Mouse (Mus musculus): ENCODE measurements around the gene Lmo4. TPM values are rescaled to one million over a fixed set of nuclear protein-coding genes. Genes with fewer than 3 reads are reported as not detected.

Gene Lmo4
- polyA plus RNA-seq, 1 experiment from 2014 or later, result 75.9 TPM

DNA sequence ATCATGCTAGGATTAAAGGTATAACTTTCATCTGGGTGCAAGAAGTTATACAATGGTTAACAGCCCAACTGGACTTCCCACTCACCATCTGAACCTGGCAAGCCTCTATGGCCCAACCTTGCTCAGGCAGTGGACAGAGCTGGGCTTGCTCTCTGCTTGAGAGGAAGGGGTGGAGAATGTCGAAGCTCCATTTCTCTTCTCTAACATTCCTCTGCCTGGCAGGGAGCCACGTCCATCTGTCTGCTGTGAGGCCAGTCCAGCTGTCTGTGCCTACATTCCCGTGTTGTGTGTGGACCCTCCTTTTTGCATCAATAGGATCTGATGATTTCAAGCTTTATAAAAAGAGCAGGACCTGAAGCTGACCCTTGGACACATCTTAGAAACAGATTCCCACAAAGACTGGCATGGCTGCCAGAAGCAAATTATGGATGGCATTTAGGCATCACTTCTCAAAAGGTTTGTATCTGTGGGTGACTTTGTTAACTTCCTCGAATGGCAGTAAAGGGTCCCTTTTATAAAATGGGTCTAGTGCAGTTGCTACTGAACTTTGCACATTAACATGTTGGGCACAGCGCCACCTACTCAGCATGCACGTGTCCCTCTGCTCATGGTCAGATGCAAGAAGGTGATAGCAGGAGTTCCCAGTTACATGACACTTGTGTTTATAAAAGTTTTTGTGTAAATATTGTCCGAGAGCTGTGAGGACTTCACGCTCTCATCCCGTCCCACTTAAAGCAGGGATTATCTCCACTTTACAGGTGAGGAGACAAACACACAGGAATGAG lies 20.6 kb upstream of the Lmo4 start:
- 70% methylated on average over 9 of the region's 9 CpGs for whole genome bisulfite sequencing
- Histone ChIP-seq H3K4me1 (no peaks in the 10 kb centered on the region), H3K9me3 (no peaks in the 10 kb centered on the region), H3K4me3 (no peak overlapping the region), H3K9ac (no peak overlapping the region), H3K36me3 (replicated peaks) (no peaks in the 10 kb centered on the region), H3K27me3 (replicated peaks) (no peaks in the 10 kb centered on the region), H3K27ac (no peak overlapping the region), H3K4me2 (no peak overlapping the region)
- no peak for ATAC-seq (replicated peaks)

DNA sequence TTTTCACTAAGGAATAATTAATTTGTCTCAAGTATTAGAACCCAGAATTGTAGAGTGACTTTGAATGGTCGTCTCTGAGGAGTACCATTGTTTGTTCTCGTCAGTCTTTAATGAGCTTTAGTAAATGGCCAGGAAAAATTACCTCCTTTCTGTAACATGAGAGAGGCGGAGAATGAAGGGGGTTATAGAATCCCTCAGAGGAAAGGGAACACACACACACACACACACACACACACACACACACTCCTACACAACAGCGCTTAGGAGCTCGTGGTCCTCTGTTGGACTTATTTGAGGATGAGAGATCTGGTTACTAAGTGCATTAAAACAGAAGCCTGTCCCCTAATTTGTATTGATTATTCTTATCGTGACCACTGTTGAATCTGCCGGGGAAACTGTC lies 19.6 kb upstream of the Lmo4 start:
- no peaks in the 10 kb centered on the region for H3K9me3 ChIP-seq
- H3K36me3 ChIP-seq (replicated peaks), result no peaks in the 10 kb centered on the region
- H3K27ac ChIP-seq, result no peak overlapping the region
- no peak overlapping the region for H3K4me2 ChIP-seq
- no peak for ATAC-seq (replicated peaks)
- WGBS, result 54% methylated on average over 7 of the region's 7 CpGs
- H3K27me3 ChIP-seq (replicated peaks), result no peaks in the 10 kb centered on the region
- no peak overlapping the region for H3K4me3 ChIP-seq
- H3K9ac ChIP-seq, result no peak overlapping the region
- no peaks in the 10 kb centered on the region for H3K4me1 ChIP-seq

DNA sequence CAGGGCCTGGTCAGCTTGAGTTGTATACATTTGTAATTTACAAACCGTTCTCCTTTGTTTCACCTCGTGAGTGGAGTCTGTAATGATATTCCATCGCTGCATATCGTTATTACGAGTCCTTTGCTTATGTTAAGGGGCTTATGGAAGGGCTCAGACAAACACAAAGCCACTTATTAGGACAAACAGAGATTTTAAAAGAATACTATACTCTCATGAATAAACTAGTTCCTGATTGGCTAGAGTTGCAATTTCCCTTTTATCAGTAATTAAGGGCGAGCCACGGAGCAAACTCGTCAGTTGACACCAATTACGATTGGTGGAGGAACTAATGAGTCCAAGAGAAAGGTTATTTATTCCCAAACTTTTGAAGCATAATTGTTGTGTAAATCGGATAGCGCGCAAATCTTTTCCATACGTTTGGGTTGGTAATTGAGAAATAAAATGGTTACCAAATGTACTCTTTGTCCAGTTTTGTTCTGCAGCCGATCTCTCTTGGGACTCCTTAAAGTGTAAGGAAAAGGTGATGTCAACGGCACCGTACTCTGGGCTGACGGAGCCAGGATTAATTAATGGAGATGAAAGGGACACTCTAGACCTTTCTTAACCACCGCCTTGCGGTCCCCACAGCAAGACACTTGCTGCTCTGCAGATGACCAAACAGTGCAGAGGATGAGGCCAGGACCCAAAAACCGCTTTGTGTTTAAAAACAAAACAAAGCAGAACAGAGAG lies 18.5 kb upstream of the Lmo4 start:
- H3K4me3 ChIP-seq, result no peak overlapping the region
- H3K27me3 ChIP-seq (replicated peaks), result no peaks in the 10 kb centered on the region
- H3K4me1 ChIP-seq, result no peaks in the 10 kb centered on the region
- no peak for ATAC-seq (replicated peaks)
- H3K27ac ChIP-seq, result no peak overlapping the region
- H3K9me3 ChIP-seq, result no peaks in the 10 kb centered on the region
- no peaks in the 10 kb centered on the region for H3K36me3 ChIP-seq (replicated peaks)
- WGBS, result 65% methylated on average over 20 of the region's 20 CpGs
- no peak overlapping the region for H3K4me2 ChIP-seq
- H3K9ac ChIP-seq, result no peak overlapping the region

DNA sequence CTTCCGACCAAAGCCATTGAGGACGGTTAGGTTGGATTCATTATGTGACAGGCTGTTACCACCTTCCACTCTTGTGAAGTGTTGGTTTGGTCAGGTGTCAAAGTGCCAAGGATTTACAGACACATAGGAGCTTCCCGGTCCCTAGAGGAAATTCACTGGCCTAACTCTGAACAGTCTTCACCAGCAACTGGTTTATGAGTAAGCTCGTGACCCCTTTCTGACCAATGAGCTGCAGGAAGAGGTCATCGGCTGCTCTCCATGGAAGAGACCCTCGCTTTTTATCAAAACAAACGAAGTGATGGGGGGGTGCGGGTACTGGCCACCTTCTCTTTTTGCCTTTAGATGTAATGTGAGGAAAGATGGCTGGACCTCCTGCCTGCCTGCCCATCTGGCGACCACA lies 17.4 kb upstream of the Lmo4 start:
- Histone ChIP-seq H3K4me3 (no peak overlapping the region), H3K27ac (no peak overlapping the region), H3K27me3 (replicated peaks) (no peaks in the 10 kb centered on the region), H3K4me1 (no peaks in the 10 kb centered on the region), H3K4me2 (no peak overlapping the region), H3K9ac (no peak overlapping the region), H3K36me3 (replicated peaks) (no peaks in the 10 kb centered on the region), H3K9me3 (no peaks in the 10 kb centered on the region)
- 84% methylated on average over 9 of the region's 9 CpGs for WGBS
- ATAC-seq (replicated peaks), result no peak

DNA sequence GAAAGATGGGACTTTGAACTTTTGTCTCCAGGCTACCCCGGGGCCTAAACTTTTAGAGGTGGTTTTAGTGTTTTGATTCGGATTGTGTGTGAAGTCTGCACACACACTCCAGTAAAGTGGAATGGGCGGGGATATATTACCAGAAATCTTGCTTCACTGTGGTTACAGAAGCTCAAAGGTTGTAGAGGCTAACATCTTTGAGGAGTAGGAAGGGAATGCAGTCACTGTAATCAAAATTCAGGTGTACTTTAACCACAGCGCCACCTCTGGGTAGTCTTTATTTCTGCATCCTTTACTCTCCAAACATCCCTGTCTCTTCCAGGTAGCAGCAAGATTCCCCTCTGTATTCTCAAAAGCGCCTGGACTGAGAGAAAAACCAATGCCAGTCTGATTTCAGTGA lies 2.5 kb upstream of the Lmo4 start:
- Histone ChIP-seq H3K4me3 (no peak overlapping the region), H3K36me3 (replicated peaks) (no peaks in the 10 kb centered on the region), H3K27me3 (replicated peaks) (no peaks in the 10 kb centered on the region), H3K9me3 (no peaks in the 10 kb centered on the region), H3K4me1 (peaks cover 14% of the 10 kb centered on the region; the same call in 1 of the 2 replicates), H3K27ac (no peak overlapping the region), H3K9ac (no peak overlapping the region), H3K4me2 (no peak overlapping the region)
- no peak for ATAC-seq (replicated peaks)
- WGBS, result 43% methylated on average over 5 of the region's 5 CpGs

DNA sequence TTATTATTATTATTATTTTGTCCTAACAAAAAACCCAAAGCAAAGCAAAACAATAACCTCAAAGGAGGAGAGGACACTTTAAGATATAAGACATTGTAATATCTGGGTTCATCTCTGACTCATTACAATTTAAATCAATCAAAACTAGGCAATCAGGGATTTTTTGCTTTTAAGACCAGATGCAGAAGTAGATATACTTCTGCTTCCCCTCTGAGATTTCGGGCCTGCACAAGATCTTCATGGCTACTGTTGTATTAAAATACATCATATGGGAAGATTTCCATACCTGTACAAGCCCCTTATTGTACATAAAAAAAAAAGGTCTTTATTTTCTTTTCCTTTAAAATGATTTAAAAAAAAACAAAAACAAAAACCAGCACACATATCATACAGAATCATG lies 1.9 kb upstream of the Lmo4 start:
- no peak overlapping the region for H3K27ac ChIP-seq
- H3K36me3 ChIP-seq (replicated peaks), result no peaks in the 10 kb centered on the region
- H3K27me3 ChIP-seq (replicated peaks), result no peaks in the 10 kb centered on the region
- peaks cover 18% of the 10 kb centered on the region for H3K4me1 ChIP-seq
- no peak overlapping the region for H3K4me2 ChIP-seq
- no peaks in the 10 kb centered on the region for H3K9me3 ChIP-seq
- H3K9ac ChIP-seq, result no peak overlapping the region
- H3K4me3 ChIP-seq, result no peak overlapping the region
- no peak for ATAC-seq (replicated peaks)
- WGBS, result 96% methylated on average over 1 of the region's 1 CpGs

DNA sequence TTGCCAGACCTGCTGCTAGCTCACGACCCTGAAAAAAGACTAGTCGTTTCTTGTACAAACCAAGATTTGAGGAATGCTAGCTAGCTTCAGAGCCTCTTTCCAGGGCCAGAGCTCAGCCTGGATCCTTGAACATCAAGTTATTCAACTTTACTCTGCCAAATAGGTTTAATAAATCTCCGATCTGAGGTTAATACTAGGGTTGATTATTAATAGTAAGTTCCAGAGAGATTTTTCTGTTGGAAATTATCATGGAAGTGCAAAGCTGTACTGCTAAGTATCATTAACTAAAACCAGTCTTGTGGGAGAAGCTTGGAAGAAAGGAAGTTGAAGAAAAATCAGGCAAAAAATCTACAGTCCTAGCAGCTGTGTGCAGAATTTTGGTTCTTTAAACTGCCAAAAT lies 1.2 kb upstream of the Lmo4 start:
- Histone ChIP-seq H3K9me3 (no peaks in the 10 kb centered on the region), H3K27me3 (replicated peaks) (no peaks in the 10 kb centered on the region), H3K27ac (peak overlapping the region; percentile 95), H3K9ac (peak overlapping the region; percentile 87; the same call in 1 of the 2 replicates), H3K4me3 (peak overlapping the region; percentile 81), H3K4me1 (peaks cover 25% of the 10 kb centered on the region), H3K4me2 (peak overlapping the region; percentile 92), H3K36me3 (replicated peaks) (no peaks in the 10 kb centered on the region)
- no peak for ATAC-seq (replicated peaks)
- 20% methylated on average over 3 of the region's 3 CpGs for WGBS

DNA sequence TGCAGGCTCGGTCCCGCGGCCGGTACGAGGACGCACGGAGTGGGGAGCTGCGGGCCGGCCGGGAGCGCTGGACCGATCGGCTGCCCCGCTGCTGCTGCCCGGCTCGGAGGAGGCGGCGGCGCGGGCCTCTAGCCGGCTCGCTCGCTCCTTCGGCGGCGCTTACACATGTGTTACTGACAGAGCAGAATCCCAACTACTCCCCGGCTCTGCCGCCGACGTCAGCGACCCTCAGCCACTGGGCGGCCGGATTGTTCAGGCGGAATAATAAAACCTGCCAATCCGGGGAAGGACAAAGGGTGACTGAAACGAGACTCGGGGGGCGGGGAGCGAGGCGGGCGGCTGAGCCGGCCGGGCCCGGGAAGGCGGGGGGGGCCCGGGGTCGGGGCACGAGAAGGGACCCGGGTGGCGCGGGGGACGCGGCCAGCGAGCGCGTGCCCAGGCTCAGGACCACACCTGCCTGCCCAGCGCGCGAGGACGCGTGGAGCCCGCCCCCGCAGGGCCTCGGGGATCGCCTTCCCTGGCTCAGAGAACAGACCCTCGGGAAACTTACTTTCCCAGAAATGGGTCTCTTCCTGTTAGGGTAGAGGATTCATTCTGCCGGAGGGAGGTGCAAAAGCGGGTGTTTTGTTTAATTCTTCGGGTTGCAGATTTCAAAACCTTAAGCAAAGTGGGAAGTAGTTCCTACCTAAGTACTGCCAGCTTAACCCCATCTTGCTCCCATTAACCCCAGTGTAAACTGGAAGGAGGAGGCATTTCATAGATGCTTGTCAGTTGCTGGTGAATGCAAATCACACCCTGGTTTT lies 532 bp upstream of the Lmo4 start:
- H3K9ac ChIP-seq, result peak overlapping the region; percentile 87
- peak overlapping the region; percentile 81 for H3K4me3 ChIP-seq
- H3K4me2 ChIP-seq, result peak overlapping the region; percentile 92
- WGBS, result under 1% methylated on average over 69 of the region's 69 CpGs
- no peaks in the 10 kb centered on the region for H3K27me3 ChIP-seq (replicated peaks)
- H3K4me1 ChIP-seq, result peaks cover 30% of the 10 kb centered on the region
- peak overlapping the region; percentile 95 for H3K27ac ChIP-seq
- no peaks in the 10 kb centered on the region for H3K36me3 ChIP-seq (replicated peaks)
- peak; percentile 97 for ATAC-seq (replicated peaks)
- no peaks in the 10 kb centered on the region for H3K9me3 ChIP-seq

DNA sequence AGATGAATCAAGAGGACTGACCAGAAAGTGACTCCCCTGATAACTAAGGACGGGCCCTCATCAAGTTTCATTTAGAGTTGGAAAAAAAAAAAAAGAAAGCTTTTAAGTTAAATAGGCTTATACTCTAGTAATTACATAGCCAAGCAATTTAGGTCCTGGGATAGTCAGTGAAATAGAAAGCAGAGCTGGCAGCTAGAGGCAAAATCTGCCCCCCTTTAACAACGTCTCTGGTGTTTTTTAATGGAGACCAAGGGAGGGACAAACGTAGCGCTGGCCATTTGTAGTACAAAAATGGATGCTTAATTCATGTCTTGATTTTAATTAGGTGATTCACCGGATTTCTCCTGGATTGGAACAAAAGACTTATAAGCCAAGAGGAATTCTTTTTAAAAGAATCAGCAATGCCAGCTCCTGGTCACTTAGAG lies 1.0 kb downstream of the Lmo4 start:
- under 1% methylated on average over 5 of the region's 5 CpGs for WGBS
- no peaks in the 10 kb centered on the region for H3K9me3 ChIP-seq
- H3K27ac ChIP-seq, result peak overlapping the region; percentile 95
- no peaks in the 10 kb centered on the region for H3K36me3 ChIP-seq (replicated peaks)
- ATAC-seq (replicated peaks), result no peak
- H3K9ac ChIP-seq, result peak overlapping the region; percentile 87
- peak overlapping the region; percentile 92 for H3K4me2 ChIP-seq
- H3K27me3 ChIP-seq (replicated peaks), result 0 out of 2 replicates have a peak, but pooled peaks cover 3% of the 10 kb centered on the region
- H3K4me1 ChIP-seq, result peaks cover 39% of the 10 kb centered on the region
- H3K4me3 ChIP-seq, result peak overlapping the region; percentile 81

DNA sequence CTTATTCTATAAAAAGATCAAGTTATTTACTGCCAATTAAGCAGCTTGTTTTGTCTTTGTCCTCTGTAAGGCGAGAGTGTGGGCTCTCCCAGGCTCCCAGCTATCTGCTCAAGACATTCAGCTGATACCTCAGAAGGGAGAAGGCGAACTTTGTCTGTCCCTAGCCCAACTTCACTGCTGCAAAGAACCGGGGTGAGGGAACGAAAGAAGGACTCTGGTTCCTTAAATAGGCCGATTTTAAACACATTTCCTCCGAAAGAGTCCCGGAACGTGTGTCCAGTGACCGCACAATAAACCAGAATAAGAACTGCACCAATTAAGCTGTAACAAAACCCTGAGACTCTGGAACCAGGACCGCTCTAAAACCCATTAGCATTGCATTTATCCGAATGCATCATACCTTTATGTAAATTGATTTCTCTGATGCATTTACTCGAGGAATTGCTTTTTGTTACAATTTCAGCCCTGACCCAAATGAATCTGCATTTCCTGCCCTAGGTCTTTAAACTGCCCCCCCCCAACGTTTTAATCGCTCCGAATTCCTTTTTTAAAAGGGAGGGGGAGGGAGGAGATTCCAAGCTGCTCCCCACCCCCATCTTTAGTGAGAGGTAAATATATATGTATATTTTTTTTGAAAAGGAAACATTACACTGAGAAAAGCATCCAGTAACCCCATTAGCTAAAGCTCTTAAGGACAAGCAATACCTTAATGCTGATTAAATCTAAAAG lies 1.6 kb downstream of the Lmo4 start:
- H3K4me3 ChIP-seq, result peak overlapping the region; percentile 81
- peak overlapping the region; percentile 87 for H3K9ac ChIP-seq
- H3K4me1 ChIP-seq, result peaks cover 45% of the 10 kb centered on the region
- H3K9me3 ChIP-seq, result no peaks in the 10 kb centered on the region
- H3K36me3 ChIP-seq (replicated peaks), result no peaks in the 10 kb centered on the region
- peak overlapping the region; percentile 92 for H3K4me2 ChIP-seq
- peak overlapping the region; percentile 95 for H3K27ac ChIP-seq
- WGBS, result under 1% methylated on average over 15 of the region's 15 CpGs
- H3K27me3 ChIP-seq (replicated peaks), result 0 out of 2 replicates have a peak, but pooled peaks cover 3% of the 10 kb centered on the region
- no peak for ATAC-seq (replicated peaks)

DNA sequence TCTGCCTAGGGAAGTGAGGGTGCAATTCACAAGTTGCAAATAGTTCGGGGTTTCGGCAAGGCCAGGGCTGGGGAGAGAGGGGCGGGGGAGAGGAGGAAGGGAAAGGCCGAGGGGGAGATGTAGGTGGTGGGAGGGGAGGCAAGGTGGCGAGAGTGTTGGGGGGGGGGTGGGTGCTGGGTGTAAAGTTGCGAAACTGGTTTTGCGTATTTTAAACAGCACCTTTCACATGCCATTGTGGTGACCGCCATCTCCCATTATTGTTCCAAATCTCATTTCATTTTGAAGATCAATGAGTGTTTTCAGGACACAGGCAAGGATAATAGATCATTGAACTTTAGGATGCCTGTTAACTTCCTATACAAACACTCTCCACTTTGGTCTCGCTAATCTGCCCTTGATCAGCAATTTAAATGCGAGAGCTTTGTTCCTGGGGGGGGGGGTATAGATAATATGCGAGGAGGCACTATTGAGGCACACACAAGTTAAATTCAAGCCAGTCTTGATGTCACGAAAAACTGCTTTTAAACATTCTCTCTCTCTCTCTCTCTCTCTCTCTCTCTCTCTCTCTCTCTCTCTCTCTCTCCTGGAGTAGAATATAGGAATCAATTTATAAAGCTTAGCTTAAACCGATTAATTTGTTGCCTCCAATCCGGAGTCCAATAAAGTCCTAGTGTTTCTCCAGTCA lies 2.3 kb downstream of the Lmo4 start:
- Histone ChIP-seq H3K27ac (peak overlapping the region; percentile 95), H3K4me3 (peak overlapping the region; percentile 81), H3K4me1 (peaks cover 51% of the 10 kb centered on the region), H3K4me2 (peak overlapping the region; percentile 92), H3K9ac (peak overlapping the region; percentile 87), H3K9me3 (no peaks in the 10 kb centered on the region), H3K36me3 (replicated peaks) (no peaks in the 10 kb centered on the region), H3K27me3 (replicated peaks) (0 out of 2 replicates have a peak, but pooled peaks cover 3% of the 10 kb centered on the region)
- ATAC-seq (replicated peaks), result no peak
- WGBS, result under 1% methylated on average over 14 of the region's 14 CpGs

Measured in midbrain, embryonic 15.5 days (tissue).